Mouse (Mus musculus) cerebellum, adult (tissue): ENCODE results near the gene Srsf3.

ENCODE experiments used
- ATAC-seq: cut with Nextera tagmentation; 2 replicates; pipeline ENCODE4 v1.9.2; 2017; ENCODE audit warnings: mild to moderate bottlenecking, moderate library complexity, mixed read lengths; ENCODE audit not compliant: insufficient number of reproducible peaks, low FRiP score, low TSS enrichment

Srsf3 gene

GRCm38 (mm10) chr17:29083586-29083985 is 51.2 kb downstream of the Srsf3 start:
- ATAC-seq: no peak

- ATAC-seq: no peak
Observed at GRCm38 (mm10) chr17:29084656-29085055, 52.2 kb downstream of the Srsf3 start.

DNA sequence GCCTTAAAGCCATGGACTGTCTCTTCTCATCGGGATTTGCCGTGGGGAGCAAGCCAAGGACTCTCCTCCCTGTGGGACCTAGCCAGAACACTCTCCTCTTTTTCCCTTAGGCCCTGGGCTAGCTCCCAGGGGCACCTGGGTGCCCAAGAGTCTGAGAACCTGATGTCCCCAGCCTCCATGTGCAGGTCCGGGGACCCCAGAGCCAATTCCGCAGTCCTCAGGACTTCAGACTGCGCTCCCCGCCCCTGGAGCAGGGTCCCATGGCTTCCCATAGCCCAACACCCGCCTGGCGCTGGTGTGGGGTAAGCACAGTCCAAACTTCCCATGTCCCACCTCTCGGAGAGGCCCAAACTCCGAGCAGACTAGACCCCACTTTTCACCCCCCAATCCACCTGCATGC is 52.8 kb downstream of the Srsf3 start:
- ATAC-seq: no peak

GRCm38 (mm10) chr17:29086916-29087315 is 54.5 kb downstream of the Srsf3 start:
- ATAC-seq: no peak

DNA sequence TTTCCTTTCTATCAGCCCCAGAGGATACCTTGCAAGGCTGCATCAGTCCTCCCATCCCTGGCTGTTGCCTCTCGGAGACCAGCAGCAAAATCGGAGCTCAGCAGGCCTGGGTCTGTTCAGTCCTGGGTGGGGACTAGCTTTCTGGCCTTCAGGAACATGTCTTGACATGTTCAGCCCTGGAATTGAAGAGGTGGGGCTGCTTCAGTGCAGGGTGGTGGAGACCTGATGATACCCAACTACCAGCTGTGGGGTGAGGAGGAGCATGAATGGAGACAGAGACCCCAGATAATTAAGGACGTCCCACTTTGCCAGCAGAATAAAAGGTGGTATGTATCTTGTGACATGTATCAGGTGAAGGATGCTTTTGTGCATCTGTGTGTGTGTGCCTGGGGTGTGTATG is 58.3 kb downstream of the Srsf3 start, which contains the start of gene Cdkn1a:
Gene Cdkn1a, plus strand, starts transcription at position 201 of the 400 bp plus-strand sequence.
- no peak for ATAC-seq

- no peak for ATAC-seq
Observed at GRCm38 (mm10) chr17:29091348-29091944, 59.0 kb downstream of the Srsf3 start.

GRCm38 (mm10) chr17:29092497-29092896 is 60.1 kb downstream of the Srsf3 start:
- ATAC-seq: no peak
